In the genomic region with DNA sequence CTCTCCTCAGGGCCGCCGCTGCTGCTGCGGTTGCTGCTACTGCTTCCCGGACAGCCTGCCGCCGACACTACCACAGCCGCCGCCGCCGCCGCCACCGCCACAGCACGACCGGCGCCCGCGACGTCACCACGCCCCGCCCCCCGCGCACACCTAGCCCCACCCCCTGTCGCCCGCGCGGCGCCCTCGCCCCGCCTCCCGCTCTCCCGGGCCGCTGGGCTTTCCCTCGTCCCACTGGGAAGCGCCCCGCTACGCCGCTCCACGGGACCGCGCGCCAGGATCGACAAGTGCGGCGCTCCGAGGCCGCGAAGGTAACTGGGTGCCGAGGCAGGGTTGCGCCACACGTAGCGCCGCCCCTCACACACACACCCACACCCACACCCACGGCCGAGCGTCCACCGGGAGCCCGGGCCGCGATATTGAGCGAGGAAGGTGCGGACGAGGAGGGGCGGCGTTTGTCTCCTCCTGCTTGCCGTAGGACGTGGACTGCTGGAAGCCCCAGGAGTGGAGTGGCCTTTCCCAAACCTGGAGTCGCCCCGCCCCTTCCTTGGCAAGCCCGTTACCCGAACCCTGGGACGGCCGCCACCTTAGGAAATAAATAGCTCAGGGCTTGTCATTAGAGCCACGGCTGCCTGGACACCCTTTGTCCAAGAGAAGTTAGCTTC, we compare ENCODE assay signal across 7 mouse cellular contexts. TPM values are rescaled to one million over a fixed set of nuclear protein-coding genes. Genes with fewer than 3 reads are reported as not detected.
DNase-seq lines count a peak whose midpoint lies in the region; ATAC-seq lines count a peak whose summit lies in the region.

A gene (minus strand): TSS at position 134 of the 662 bp plus-strand sequence.

- H3K27ac ChIP-seq in intestine, embryonic 16.5 days (ENCODE audit: low read length), result peak within 1 kb of the TSS; percentile 92
- peak within 1 kb of the TSS; percentile 78 for H3K27ac ChIP-seq in midbrain, embryonic 11.5 days (ENCODE audit: low read depth, low read length)

- H3K27me3 ChIP-seq in intestine, embryonic 16.5 days (replicated peaks; ENCODE audit: control insufficient read depth, insufficient read depth, low read length), result no peaks in the 10 kb centered on the region
- H3K27me3 ChIP-seq in midbrain, embryonic 11.5 days (ENCODE audit: control insufficient read depth, insufficient read depth, low read length), result no peaks in the 10 kb centered on the region

- peak within 1 kb of the TSS; percentile 93 for H3K9ac ChIP-seq in intestine, embryonic 16.5 days (ENCODE audit: low read depth, low read length)
- H3K9ac ChIP-seq in midbrain, embryonic 11.5 days (ENCODE audit: low read length), result peak within 1 kb of the TSS; percentile 87

- under 1% methylated on average over 49 of the region's 73 CpGs for WGBS in intestine, embryonic 16.5 days
- under 1% methylated on average over 48 of the region's 73 CpGs for WGBS in midbrain, embryonic 11.5 days

- peak within 1 kb of the TSS; percentile 91 for H3K4me3 ChIP-seq in intestine, embryonic 16.5 days (ENCODE audit: low read length)
- H3K4me3 ChIP-seq in midbrain, embryonic 11.5 days (ENCODE audit: low read depth, low read length), result peak within 1 kb of the TSS; percentile 90

- peak; percentile 98 for ATAC-seq in intestine, embryonic 16.5 days
- ATAC-seq in midbrain, embryonic 11.5 days (ENCODE audit: low FRiP score), result peak; percentile 95

- H3K36me3 ChIP-seq in intestine, embryonic 16.5 days (ENCODE audit: control insufficient read depth, insufficient read depth, low read length), result no peaks in the 10 kb centered on the region
- H3K36me3 ChIP-seq in midbrain, embryonic 11.5 days (ENCODE audit: control insufficient read depth, insufficient read depth, low read length), result no peaks in the 10 kb centered on the region

- DNase-seq in adrenal gland, adult 8-10 months, result peak; percentile 93
- DNase-seq in embryo, embryonic 9.5 days (ENCODE audit: extremely low spot score), result peak; percentile 96
- peak; percentile 89 to 96 for DNase-seq in gastrocnemius, postnatal 4 days (ENCODE audit: low spot score in 2 of 2)
- peak; percentile 93 to 94 for DNase-seq in left cerebral cortex, postnatal 36 days (ENCODE audit: low spot score in 2 of 2)
- DNase-seq in midbrain, embryonic 11.5 days (ENCODE audit: low spot score, missing footprints), result peak; percentile 99
- DNase-seq in skeletal muscle tissue, adult 2 months (ENCODE audit: low read depth, low spot score), result peak; percentile 95

- H3K4me2 ChIP-seq in intestine, embryonic 16.5 days (ENCODE audit: low read depth, low read length), result peak within 1 kb of the TSS; percentile 77
- peak within 1 kb of the TSS; percentile 71 for H3K4me2 ChIP-seq in midbrain, embryonic 11.5 days

- no peaks in the 10 kb centered on the region for H3K9me3 ChIP-seq in intestine, embryonic 16.5 days (ENCODE audit: control insufficient read depth, low read length)
- no peaks in the 10 kb centered on the region for H3K9me3 ChIP-seq in midbrain, embryonic 11.5 days (ENCODE audit: control insufficient read depth, low read length)

- peaks cover 12% of the 10 kb centered on the region; the same call in 1 of the 2 replicates for H3K4me1 ChIP-seq in intestine, embryonic 16.5 days (ENCODE audit: control insufficient read depth, insufficient read depth, low read length)
- peaks cover 14% of the 10 kb centered on the region for H3K4me1 ChIP-seq in midbrain, embryonic 11.5 days (ENCODE audit: control insufficient read depth, insufficient read depth, low read length)

- intact Hi-C loops in left cerebral cortex, postnatal 36 days (cut with DNase I), result loop anchor here (1.0 to 5.0 kb wide), 3 partner anchors 39 to 54 kb away; a partner anchor contains a TSS

RNA-seq across cellular contexts. Expression of the gene that starts here (rescaled TPM):
- 10 to 100 TPM; 16.4 to 29.0 (median 21.4) TPM for total RNA-seq in adrenal gland, adult 8-10 months (2022)
- 10 to 100 TPM; 29.6 to 32.6 TPM for total RNA-seq in gastrocnemius, postnatal 4 days (2021)
- polyA plus RNA-seq in intestine, embryonic 16.5 days (2015; fragmentation: Nextera tagmentation; extraction: Ambion mirVana), result 7.0 and 8.0 TPM in 2 replicates
- 10 to 100 TPM; 46.0 to 54.0 TPM for total RNA-seq in left cerebral cortex, postnatal 36 days (2021)
- polyA plus RNA-seq in midbrain, embryonic 11.5 days (2014; fragmentation: Nextera tagmentation; extraction: Ambion mirVana), result 23.7 and 25.4 TPM in 2 replicates

Comparison
In these comparisons a context has a peak if more than half of its experiments do, and no peak if none do; other contexts are left out.
1. Peak in every context shown above with its lines: DNase-seq, ATAC-seq, H3K4me3 ChIP-seq and H3K27ac ChIP-seq.